Mouse (Mus musculus): ENCODE measurements around the gene Prrt4. TPM values are rescaled to one million over a fixed set of nuclear protein-coding genes. Genes with fewer than 3 reads are reported as not detected.

The Prrt4 gene
- polyA plus RNA-seq, 3 experiments from 2014 or later = not detected

- no peak for ATAC-seq
These were observed 31.9 kb downstream of the Prrt4 start for GRCm38 (mm10) chr6:29147407-29148010.

- no peak for ATAC-seq
These were observed 32.7 kb downstream of the Prrt4 start for GRCm38 (mm10) chr6:29146641-29147040.

GRCm38 (mm10) chr6:29145456-29146307 lies 33.7 kb downstream of the Prrt4 start:
- ATAC-seq = no peak

DNA sequence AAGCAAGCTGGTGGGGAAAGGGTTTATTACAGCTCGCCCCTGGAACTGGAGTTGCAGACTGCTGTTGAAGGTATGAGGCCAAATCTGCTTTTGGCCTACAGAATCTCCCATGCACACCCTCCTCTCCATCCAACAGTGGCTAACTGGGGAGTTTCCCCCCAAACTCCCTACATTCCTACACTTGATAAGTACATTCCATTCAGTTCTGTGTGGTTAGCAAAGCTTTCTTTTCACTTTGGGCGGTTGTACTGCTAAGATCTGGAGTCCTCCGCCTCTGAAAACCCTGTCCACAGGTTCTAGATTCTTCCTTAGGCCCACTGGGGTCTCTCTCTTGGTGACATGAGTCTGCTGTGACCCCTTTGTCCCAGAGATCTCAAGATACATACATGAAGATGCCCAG lies 34.4 kb downstream of the Prrt4 start:
- no peak for ATAC-seq

DNA sequence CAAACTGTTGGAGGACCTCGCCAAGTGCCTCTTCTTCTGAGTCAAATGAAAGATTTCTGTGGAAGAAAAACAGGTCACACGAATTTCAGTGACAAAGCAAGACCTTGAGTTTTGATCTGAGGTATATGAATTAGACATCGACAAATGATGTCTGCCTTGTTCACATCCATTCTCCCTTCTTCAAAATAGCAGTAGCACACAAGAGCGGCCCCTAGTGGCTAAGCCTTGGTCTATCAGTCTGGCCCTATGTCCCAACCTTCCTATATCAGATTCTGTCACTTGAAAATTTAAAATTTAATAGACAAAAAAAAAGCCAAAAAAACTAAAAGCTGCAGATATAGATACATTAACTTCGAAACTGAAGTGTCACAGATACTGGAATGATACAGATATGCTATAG lies 35.8 kb downstream of the Prrt4 start:
- no peak for ATAC-seq

DNA sequence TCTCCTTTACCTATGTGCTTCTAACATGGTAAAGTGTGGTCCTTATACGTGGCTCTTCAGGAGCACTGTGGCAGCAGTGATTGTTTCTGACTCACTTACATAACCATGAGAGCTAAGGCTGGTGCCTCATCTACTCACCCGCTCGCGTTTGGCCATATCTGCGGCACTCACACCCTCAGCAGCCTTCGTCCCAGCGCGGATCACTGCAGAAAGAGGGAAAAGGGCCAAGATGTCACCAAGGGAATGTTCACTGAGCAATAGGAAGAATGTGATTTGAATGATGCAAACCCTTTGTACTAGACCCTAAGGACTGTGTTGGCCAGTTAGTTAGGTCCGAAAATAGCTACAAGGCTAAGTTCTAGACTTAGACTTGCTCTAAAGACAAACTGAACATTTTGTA lies 41.9 kb downstream of the Prrt4 start:
- ATAC-seq = no peak

DNA sequence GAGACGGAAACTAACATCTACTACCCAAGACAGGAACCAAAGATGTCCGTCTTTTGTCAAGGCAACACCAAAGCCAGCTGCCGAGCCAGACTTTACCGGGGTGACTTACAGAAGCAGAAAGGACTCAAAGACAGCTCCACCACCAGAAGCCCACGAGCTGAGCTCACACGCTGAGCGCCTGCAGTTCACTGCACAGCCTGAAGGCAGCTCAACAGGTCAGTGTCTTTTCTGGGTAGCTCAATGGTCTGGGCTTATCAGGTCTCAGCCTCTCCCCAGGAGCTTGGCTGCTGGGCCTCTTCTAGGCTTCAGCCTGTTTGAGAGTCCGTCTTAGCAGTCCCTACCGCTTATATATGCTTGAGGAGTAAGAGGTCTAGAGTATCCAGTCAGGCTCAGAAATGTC lies 46.3 kb downstream of the Prrt4 start:
- no peak for ATAC-seq

- ATAC-seq = no peak
These were observed 52.4 kb downstream of the Prrt4 start for GRCm38 (mm10) chr6:29126878-29127426.

GRCm38 (mm10) chr6:29119990-29120389 lies 59.4 kb downstream of the Prrt4 start:
- no peak for ATAC-seq

Other genes with a start within 250 kb of the Prrt4 start
- gene Lep, start 119.4 kb downstream of the Prrt4 start, polyA plus RNA-seq (2017; shearing (Covaris generic)) = not detected
- gene Rbm28, start 14.6 kb downstream of the Prrt4 start, polyA plus RNA-seq (2017; shearing (Covaris generic)) = 10 to 100 TPM; 51.7 to 58.2 (median 54.8) TPM
- gene Impdh1, start 36.8 kb upstream of the Prrt4 start, polyA plus RNA-seq (2017; shearing (Covaris generic)) = 10 to 100 TPM; 10.7 to 21.0 (median 14.8) TPM
- 10 to 100 TPM; 19.9 to 29.7 (median 25.6) TPM for gene Hilpda, start 92.9 kb upstream of the Prrt4 start, polyA plus RNA-seq (2017; shearing (Covaris generic))
- under 1 TPM in 1 of 3 experiments, not detected in 2; 0.50 TPM for gene Fam71f2, start 100.0 kb upstream of the Prrt4 start, polyA plus RNA-seq (2017; shearing (Covaris generic))
- not detected for gene Fam71f1, start 139.6 kb upstream of the Prrt4 start, polyA plus RNA-seq (2017; shearing (Covaris generic))
- 10 to 100 TPM; 60.2 to 63.2 (median 62.6) TPM for gene Calu, start 168.5 kb upstream of the Prrt4 start, polyA plus RNA-seq (2017; shearing (Covaris generic))
- gene Opn1sw, start 208.9 kb upstream of the Prrt4 start, polyA plus RNA-seq (2017; shearing (Covaris generic)) = under 1 TPM; 0.38 to 0.66 (median 0.66) TPM
- 1 to 10 TPM in 2 of 3 experiments, under 1 TPM in 1; 0.65 to 1.1 (median 1.0) TPM for gene Ccdc136, start 216.7 kb upstream of the Prrt4 start, polyA plus RNA-seq (2017; shearing (Covaris generic))